Mouse (Mus musculus) urinary bladder, adult 2 months (tissue): ENCODE measurements around the gene BC067074. TPM values are rescaled to one million over a fixed set of nuclear protein-coding genes. Genes with fewer than 3 reads are reported as not detected.

Source experiments
- DNase-seq: peaks from one replicate; pipeline ENCODE4 v3.0.0; 2022; ENCODE audit warnings: low spot score
- polyA plus RNA-seq: library from polyadenylated mRNA; depleted of rRNA; stranded (reverse); fragments of >200 nt; gene quantifications from 2 replicates; pipeline ENCODE4 v1.2.3, GENCODE M21; 2012

BC067074 gene
- polyA plus RNA-seq, 1 experiment = 2.1 TPM

DNA sequence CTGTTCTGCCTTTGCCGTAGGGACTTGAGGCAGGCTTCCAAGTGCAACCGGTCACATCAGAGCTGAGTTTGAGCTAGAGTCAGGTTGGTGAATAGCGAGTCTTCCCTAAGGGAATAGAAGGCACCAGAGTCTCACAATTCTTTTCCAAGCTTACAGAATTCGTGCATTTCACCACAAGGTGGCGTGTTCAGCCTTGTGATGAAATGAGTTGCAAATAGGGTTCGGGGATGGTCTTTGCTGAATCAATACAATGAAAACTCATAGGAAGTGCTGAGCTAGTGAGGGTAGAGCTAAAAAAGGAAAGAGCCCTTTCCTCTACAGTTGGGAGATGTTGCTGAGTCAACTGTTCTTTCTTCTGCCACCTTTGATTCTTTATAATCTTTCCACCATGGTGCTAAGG lies 29.0 kb downstream of the BC067074 start:
- no peak for DNase-seq

DNA sequence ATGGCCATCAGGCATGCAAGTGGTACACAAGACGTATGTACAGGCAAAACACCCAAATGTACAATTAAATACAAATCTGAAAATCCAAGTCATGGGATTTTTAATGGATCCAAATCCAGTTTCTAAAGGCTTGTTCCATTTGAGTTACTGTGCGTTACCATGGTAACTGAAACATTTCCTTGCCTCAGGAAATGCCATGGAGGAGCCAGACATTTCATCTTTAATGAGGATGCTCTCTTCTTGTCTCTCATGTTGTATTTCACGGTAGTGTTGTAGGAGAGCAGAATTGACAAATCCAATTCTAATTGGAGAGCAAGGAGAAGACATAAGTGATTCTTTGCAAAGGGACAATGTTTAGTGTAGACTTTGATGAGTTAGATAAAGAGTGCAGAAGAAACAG lies 31.3 kb downstream of the BC067074 start:
- no peak for DNase-seq

DNA sequence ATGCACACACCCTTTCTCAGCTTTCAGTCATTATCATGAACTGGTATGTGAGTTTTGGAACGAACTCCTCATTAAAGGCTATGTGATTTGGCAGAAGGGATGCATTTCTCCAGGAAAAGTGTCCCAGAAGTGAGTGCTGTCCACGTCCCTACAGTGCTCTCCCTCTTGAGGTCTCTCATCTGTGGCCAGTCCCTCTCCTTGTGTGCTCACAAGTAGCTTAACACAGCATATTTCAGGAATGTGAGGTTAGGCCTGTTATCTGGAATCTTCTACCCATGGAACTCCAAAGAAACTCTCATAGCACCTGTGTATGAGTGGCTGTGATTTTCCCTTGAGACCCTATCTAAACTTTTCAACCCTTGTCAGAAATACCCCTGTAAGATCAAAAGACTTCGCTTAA lies 32.7 kb downstream of the BC067074 start:
- DNase-seq = no peak

DNA sequence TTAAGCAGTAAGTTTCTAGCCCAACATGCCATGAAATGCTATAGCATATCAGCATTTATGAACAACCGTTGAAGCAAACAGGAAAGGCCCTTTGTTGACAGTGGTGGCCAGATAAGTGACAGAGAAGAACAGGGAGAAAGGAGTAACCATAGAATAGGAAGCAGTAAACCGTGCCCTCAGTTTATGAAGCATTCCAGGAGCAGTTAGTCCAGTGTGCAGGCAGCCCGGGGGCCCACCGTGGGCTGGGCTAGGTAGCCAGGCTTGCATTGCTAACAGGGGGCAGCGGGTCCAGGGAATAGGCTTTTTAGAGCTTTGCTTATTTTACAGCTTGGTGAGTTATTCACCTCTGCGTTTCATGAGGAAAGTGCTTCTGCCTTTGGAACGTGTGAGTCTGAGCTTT lies 39.3 kb downstream of the BC067074 start:
- no peak for DNase-seq

DNA sequence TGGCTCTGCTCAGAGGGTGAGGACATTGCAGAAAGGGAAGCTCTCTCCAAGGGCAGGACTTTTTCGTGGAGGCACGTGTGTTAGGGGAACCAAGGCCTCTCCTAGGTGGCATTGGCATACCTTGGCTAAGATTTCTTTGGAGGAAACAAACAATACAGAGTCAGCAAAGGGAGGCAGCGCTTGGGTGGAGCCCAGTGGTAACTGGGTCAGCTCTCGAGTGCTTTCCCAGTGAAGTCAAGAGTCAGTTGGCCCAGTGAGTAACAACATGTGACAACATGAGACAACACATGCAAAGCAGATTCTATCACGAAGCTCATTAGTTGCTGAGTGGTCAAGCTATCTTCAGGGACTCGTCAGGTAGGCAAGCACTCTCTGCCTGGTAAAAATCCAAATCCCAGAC lies 40.4 kb downstream of the BC067074 start:
- DNase-seq = no peak

DNA sequence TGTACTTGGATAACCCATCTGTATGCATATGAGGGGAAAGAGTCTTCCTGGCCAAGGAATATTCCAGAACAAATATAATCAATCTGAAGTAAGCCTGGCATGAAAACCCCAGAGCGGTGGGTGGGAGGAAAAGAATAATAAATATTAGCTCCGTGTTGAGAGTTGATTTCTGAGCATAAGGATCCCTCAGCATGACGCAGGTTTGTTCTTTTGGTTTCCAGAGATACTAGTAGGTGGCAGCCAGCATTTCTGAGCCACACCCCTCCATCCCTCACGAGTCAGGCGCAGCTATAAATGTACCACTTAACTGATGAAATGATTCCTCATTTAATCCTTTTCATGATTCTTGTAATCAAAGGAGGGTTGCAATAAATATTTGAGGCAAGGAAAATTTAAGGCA lies 41.0 kb downstream of the BC067074 start:
- no peak for DNase-seq

DNA sequence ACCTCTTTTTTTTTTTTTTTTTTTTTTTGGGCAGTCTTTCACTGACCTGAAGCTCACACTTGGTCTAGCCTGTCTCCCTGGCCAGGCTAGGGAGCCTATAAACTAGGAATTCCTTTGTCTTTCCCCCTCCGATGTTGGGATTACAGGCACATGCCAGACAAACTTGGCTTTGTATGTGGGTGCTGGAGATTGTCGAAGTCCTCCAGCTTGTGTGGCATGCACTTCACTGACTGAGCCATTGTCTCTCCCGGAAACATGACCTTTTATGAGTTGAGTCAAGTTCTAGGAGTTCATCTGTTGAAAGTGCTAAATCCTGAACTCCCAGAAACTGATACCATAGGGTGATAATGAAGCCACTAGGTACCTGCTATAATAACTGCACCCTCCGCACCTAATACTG lies 41.8 kb downstream of the BC067074 start:
- no peak for DNase-seq

DNA sequence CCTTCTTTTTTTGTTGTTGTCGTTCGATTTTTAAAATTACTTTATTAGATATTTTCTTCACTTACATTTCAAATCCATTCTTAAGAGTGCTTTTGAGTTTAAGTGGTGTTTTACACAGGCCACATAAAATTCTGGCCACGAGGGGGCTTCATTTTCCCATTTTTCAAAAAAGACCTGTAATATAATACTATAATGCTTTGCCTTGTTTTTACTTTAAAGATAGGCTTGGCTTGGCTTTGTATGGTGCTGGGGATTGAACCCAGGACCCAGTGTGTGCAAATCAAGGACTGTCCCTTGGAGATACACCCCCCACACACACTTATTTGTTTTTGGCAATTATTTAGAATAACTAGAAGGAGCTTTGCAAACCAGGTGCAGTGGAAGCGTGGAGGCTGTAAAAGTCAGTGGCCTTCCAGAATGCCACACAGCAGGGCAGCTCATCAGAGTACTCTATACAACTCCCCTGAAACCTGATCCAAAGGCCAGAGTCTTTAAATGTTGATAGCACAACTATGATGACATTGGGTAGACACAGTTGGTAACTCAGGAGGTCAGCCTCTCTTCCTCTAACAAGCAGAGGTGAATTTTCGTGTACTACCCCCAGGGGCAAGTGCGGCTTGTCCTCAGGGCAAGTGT lies 44.4 kb downstream of the BC067074 start:
- DNase-seq = no peak

DNA sequence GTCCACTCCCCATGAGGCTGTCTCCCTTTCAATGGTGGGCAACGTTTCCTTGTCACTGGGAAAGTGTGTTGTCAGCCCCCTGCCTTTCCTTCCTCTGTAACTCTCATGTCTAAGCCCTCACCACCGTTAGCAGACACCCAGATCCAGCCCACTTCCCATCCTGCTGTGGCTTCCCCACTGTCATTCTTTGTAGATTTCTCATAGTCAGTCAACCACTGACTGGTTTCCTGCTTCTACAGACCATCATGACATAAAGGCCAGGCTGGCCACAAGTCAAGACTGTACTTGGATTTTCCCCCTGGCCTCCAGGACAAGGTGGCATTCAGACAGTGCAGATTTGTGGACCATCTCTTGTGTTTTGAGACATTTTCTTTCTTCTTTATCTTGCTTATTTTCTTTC lies 47.7 kb downstream of the BC067074 start:
- no peak for DNase-seq

DNA sequence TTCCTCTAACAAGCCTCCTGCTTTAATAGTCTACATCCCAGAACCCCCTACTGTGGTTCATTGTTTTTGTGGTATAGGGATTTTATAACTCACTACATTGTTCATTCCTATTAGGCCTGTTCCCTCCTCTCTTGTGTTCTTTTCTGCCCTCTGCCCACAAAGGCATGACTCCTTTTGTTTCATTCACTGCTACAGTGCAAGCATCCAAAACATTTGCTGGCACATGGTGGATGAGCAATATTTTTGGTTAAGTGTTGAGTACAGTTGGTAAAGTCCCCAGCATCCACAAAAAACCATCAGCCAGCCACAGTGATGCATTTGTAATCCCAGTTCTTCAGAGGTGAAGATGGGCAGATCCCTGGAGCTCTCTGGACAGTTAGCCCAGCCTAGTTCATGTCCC lies 48.2 kb downstream of the BC067074 start:
- no peak for DNase-seq

DNA sequence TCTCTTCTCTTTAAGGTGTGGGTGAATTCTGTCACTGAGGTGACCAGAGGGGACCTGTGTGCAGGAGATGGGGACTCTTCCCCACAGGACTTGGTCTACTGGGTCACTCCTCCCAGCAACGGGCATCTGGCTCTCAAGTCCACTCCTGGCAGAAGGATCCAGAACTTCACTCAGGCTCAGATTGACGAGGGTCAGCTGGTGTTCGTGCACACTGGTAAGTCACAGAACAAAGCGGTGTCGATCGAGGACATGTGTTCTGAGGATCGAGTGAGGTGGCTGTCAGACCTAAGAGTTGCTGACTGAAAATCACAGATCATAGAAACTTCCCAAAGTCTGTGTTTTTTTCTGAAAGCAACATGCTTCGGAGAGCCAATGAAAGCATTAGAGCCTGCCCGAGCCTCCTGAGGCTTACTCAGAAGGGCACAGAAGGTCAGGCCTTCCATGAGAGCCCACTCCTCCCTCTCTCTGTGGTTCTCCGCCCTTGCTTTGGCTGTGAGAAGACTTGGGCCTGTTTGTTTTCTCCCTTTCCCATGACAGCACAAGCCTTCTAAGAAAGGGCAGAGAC lies 49.5 kb downstream of the BC067074 start:
- no peak for DNase-seq

DNA sequence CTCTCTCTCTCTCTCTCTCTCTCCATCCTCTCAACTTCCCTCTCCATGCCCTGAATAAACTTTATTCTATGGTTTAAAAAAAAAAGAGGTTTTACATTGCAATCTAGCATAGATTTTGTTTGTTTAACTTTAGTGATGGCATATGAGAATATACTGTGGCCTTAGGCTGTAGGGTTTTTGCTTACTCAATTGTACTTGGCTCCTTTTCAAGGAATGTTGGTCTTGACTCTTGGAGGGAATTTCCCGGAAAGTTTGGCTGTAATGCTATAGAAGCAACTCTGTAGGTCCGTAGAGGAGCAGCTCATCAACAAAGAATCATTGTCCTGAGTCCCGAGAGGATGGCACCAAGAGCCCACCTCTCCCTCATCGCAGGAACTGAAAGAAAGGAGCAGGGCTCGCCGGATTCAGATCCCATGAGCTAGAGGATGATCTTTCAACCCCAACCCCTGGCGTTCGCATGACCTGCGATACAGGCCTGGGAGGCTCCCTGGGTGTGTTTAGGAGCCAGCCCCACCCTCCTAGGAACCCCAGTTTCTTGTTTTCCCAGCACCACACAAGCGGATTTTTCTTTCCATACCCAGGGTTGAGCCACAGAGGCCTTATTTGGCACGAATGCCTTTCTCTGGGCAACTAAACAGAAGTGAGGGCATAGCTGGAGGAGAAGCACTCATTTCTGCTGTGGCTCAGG lies 57.9 kb downstream of the BC067074 start:
- DNase-seq = no peak

DNA sequence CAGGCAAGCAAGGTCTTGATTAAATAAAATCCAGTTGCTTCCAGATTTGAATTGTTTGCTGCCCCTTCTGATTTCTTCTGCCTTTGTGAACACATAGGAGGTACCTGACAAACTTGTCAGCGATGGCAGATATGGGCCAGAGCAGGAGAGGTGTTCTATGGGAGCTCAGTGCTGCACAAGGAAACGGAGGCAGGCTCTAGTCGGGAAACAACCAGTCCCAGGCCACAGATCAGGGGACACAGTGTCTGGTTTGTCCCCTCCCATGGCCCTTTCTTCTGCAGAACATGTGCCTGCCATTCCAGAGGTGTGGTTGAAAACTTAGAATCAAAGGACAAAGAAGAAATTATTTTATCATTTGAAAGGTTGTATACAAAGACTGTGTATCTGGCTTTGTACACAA lies 60.6 kb downstream of the BC067074 start:
- DNase-seq = no peak

DNA sequence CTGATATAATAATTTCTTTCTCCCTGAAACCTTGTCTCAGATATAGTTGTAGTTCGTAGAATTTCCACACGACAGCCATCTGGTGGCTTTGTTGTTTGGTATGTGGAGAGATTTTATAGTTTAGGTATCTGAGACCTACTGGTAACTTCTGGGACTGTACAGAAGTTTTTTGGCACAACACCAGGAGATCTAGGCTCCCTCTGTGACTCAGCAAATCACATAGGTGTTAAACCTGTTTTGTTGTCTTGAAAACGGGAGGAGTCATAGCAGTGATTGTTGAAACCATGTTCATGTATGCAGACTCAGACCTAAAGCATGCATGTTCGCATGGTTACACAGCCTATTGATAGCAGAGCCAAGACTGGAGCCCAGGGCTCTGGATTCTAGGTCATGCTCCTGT lies 61.0 kb downstream of the BC067074 start:
- no peak for DNase-seq

DNA sequence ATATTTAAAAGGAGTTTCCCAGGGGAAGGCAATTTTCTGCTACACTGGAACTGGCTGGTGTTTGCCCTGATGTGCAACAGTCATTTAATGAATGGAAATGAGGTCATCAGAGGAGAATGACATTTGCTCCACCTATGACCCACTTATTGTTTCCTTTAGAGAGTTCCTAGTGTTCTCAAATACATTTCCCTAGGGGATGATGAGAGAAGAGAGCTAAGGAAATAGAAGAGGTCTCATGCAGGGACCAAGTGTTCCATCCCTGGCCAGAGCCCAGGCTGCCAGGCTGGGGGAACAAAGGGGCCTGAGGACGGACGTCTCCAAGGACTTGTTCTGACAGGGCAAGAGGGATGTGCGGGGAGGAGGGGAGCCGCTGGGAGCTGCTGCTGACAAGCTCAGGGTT lies 62.1 kb downstream of the BC067074 start:
- DNase-seq = no peak

DNA sequence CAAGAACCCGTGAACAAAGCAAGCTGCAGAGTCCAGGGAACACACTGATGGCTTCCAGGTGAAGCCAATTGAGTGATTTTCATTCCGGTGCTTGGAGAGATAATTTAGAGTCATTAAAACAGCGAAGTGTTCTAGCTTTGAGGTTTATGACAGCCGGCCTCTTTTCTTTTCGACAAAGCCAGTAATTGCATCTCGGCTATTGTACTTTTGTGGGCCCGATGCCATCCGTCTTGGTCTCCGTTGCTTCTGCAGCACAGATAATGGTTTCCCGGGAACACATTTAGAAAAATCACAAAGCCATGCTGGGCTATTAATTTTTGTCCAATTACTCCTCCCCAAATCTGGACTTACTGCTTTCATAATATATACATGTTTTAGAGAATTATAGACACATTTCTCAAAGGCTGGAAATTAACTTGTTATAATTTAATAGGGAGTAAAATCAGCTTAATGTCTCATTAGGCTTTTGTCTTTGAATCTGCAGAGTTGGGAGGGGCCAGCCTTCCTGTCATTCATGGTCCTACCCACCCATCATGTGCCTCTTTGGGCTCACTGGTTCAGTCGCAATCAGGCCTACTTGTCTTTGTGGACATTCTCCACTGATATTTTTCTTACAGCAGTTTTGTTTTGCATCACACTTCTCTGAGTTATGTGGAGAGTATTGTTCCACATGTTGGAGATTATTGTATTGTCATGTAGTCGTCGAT lies 64.6 kb downstream of the BC067074 start:
- no peak for DNase-seq

DNA sequence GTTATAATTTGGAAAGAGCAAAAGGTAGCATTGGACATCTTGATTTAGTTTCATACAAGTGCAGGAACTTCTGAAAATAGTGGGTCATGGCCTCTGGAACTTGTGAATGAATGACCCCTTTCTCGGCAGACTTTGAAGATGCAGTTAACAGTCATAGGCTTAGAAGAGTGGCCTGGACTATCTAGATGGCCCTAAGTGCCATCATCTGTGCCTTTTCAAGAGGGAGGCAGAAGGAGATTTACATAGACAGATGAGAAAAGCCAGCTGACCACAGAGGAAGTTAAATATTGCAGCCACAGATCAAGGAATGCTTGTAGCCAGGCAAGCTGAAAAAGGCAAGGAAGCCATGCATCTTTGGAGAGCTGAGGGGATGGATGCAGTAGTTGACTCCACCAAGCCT lies 66.7 kb downstream of the BC067074 start:
- no peak for DNase-seq

DNA sequence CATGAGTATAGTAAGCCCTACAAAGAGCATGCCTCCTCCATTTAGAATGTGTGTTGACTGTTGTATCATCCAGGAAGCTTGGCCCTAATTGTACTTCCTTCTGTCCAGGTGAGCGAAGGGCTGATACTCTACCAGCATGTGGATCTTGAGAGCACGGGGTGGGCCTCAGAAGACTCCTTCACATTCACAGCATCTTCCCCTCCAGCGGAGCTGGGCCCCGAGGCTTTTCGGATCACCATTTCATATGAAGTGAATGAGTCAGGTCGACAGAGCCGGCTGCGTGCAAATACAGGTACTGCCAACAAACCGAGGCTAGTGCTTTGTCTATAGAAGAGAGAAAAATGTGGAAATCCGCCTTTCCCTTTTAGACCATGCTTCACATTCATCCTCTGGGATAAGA lies 73.0 kb downstream of the BC067074 start:
- DNase-seq = no peak

DNA sequence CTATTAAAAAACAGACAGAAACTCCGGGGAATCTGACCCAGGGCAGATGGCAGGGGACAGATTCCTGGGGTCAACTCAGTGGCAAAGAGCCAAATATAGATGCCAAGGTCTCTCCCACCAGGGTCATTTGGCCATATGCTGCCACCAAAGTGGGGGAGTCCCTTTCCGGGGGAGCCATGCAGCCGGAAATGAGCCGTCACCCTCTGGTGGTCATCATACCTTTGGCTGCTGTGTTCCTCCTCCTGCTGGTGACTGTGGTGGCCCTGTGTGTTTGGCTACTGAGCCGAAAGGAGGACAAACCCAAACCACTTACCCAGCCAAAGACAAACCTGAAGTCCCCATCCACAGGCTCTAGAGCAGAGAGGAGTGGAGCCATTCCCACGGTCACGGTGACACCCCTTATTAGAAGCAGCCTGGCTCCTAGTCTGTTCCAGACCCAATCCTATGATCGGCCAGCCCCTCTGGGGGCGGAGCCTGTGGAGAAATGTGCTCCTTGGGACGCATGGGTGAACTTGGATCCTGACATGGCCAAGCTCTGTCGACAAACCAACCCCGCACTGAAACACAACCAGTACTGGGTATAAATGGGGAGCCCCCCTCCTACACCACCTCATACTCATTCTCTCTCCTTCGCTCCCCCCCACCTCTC lies 76.1 kb downstream of the BC067074 start:
- no peak for DNase-seq

DNA sequence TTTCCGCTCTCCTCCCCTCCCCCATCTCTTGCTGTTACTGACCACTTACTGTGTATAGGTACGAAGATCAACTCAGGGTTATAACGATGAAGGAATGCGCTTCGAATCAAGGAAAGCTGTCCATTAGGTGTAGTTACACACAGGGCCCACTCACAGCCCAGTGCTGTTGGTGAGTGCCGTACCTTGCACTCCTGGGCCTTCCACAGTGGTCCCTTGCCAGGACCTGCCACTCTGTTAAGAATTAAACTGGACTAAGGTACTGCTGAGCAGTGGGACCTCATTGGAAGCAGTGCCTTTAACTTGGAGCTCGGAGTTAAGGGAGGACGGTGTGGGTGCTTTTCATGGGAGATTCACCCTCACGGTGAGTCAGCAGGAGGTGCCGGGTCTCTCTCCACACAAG lies 76.7 kb downstream of the BC067074 start:
- no peak for DNase-seq

DNA sequence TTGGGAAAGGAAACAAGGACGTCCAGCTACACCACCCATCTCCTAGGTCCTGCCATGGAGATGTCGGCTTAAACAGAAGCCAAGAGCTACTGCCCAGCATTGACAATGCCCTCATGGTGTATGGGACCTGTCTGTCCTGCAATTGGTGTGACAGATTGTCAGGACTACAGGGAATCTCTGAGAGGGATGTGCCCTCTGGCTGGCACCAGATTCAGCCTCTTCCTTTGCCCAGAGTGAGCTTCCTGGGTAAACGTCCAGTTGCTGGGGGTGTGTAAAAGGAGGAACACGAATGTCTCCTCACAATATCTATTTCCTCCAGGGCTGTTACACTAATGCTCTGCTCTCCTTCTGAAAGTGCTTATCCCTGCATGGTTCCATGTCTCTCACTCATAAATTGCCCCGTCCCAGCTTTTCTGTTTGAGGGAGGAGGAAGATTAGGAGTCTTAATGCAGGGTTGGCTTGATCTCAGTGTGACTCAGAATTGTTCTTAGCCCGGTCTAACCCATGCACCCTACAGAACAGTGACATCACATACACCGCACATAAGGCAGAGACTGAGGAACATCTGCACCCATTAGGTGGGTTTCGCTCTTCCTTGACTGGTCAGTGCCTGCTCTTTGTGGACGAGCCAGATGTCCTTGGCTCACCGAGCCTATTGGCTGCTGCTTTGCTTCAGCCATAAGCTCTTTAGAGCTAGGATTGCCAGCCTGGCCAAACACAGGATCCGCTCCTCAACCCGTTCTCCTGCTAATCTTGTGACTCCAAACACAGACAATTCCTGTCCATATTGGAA lies 80.5 kb downstream of the BC067074 start:
- DNase-seq = no peak

DNA sequence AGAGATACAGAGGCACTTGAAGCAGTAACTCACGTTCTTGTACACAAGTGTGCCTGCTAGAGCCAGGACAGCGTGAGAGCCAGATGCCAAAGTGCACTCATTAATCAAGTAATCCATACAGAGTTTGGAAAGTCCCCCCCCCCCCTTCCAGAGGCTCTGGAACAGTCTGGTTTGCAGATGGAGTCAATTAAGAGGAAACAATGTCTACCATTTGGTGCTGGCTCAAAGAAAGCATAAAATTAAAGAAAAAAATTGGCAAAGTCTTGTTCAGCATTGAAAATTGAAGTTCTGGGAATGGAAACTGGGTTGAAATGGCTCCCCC lies 81.1 kb downstream of the BC067074 start:
- DNase-seq = no peak
